23 mouse cellular contexts compared by ENCODE assay signal in genomic region chr19:11601349-11601748, GRCm38 (mm10). TPM values are rescaled to one million over a fixed set of nuclear protein-coding genes. Genes with fewer than 3 reads are reported as not detected.
DNase-seq lines count a peak whose midpoint lies in the region; ATAC-seq lines count a peak whose summit lies in the region.
"Had no signal": no experiment of that assay in that cellular context is flagged by ENCODE, and none has a peak within 500 bp of the region (broad histone marks: within the 10 kb centered on the region; RNA-seq: fewer than 3 reads in every experiment).

No protein-coding gene starts in this region.

- DNase-seq in induced T-regulatory cell, adult 2 months (ENCODE audit: low read depth): peak; percentile 70
- peak; percentile 45 for DNase-seq in naive thymus-derived CD4-positive, alpha-beta T cell, adult 2 months (ENCODE audit: low read depth)
- DNase-seq in right cerebral cortex, postnatal 25 days: no peak
- DNase-seq in right cerebral cortex, adult 2 months (ENCODE audit: low spot score in 2 of 2): no peak
- no peak for DNase-seq in cerebellum, adult 11-12 months
- DNase-seq: cerebellum, adult 2 months; cerebellum, adult 9-11 months; cerebellum, postnatal 25 days; gastrocnemius, postnatal 10 days had no signal

- ATAC-seq in CD4-positive, CD25-positive, alpha-beta regulatory T cell, adult 4 months: peak; percentile 63
- ATAC-seq: forebrain, embryonic 15.5 days; intestine, embryonic 15.5 days had no signal

RNA-seq across cellular contexts. Expression of gene Ms4a6d, which starts 3.3 kb away (rescaled TPM):
- 10 to 100 TPM in 1 of 2 experiments, 1 to 10 TPM in 1; 8.9 to 10.9 TPM for polyA plus RNA-seq in CD4-positive, CD25-positive, alpha-beta regulatory T cell, adult 4 months (2017; shearing (Covaris generic))
- polyA plus RNA-seq: C2C12; erythroblast, embryonic 14.5 days had no signal

RNA-seq across cellular contexts. Expression of gene Ms4a2, which starts 22.2 kb away (rescaled TPM):
- polyA plus RNA-seq in CD4-positive, CD25-positive, alpha-beta regulatory T cell, adult 4 months (2017; shearing (Covaris generic)): not detected
- polyA plus RNA-seq: C2C12; cerebellum, adult 2 months; forebrain, embryonic 12.5 days; forebrain, embryonic 15.5 days; heart, embryonic 13.5 days; hindbrain, embryonic 11.5 days; hindbrain, embryonic 14.5 days had no signal

RNA-seq across cellular contexts. Expression of gene Ms4a3, which starts 39.3 kb away (rescaled TPM):
- not detected for polyA plus RNA-seq in CD4-positive, CD25-positive, alpha-beta regulatory T cell, adult 4 months (2017; shearing (Covaris generic))
- polyA plus RNA-seq: C2C12; cerebellum, adult 2 months; embryonic facial prominence, embryonic 13.5 days; erythroblast, embryonic 14.5 days; forebrain, embryonic 12.5 days; forebrain, embryonic 15.5 days; heart, adult 2 months; heart, embryonic 10.5 days; hindbrain, embryonic 11.5 days; hindbrain, embryonic 14.5 days; hindbrain, postnatal 0 days had no signal

RNA-seq across cellular contexts. Expression of gene Oosp2, which starts 59.0 kb away (rescaled TPM):
- polyA plus RNA-seq in CD4-positive, CD25-positive, alpha-beta regulatory T cell, adult 4 months (2017; shearing (Covaris generic)): not detected
- polyA plus RNA-seq: C2C12; cerebellum, adult 2 months; embryonic facial prominence, embryonic 13.5 days; erythroblast, embryonic 14.5 days; forebrain, embryonic 12.5 days; forebrain, embryonic 15.5 days; heart, adult 2 months; heart, embryonic 10.5 days; heart, embryonic 13.5 days; heart, embryonic 16.5 days; hindbrain, embryonic 11.5 days; hindbrain, embryonic 14.5 days; hindbrain, postnatal 0 days; intestine, embryonic 15.5 days had no signal

Comparison
In these comparisons a context has a peak if more than half of its experiments do, and no peak if none do; other contexts are left out.
1. DNase-seq: peak in induced T-regulatory cell, adult 2 months (single experiment) and naive thymus-derived CD4-positive, alpha-beta T cell, adult 2 months (single experiment); none in right cerebral cortex, postnatal 25 days (single experiment), right cerebral cortex, adult 2 months (0 of 2) and cerebellum, adult 11-12 months (single experiment).